ENCODE assay signal across 12 mouse cellular contexts in genomic region chr15:67045920-67046804, GRCm38 (mm10).
DNase-seq lines count a peak whose midpoint lies in the region; ATAC-seq and TF ChIP-seq lines count a peak whose summit lies in the region.
"Had no signal": no experiment of that assay in that cellular context is flagged by ENCODE, and none has a peak within 500 bp of the region (broad histone marks: within the 10 kb centered on the region; RNA-seq: fewer than 3 reads in every experiment).

No protein-coding gene starts in this region.

- peaks cover 4% of the 10 kb centered on the region; the same call in 1 of the 2 replicates for H3K4me1 ChIP-seq in stomach, embryonic 16.5 days (ENCODE audit: control insufficient read depth, insufficient read depth, low read length)

- H3K27ac ChIP-seq in gastrocnemius, adult 2 months: peak overlapping the region; percentile 67
- peak overlapping the region; percentile 21 for H3K27ac ChIP-seq in stomach, embryonic 16.5 days (ENCODE audit: low read length)

- no peaks in the 10 kb centered on the region for H3K27me3 ChIP-seq in stomach, embryonic 16.5 days (ENCODE audit: control insufficient read depth, insufficient read depth, low read length)

- 59% methylated on average over 12 of the region's 12 CpGs for WGBS in stomach, embryonic 16.5 days

- no peaks in the 10 kb centered on the region for H3K9me3 ChIP-seq in stomach, embryonic 16.5 days (replicated peaks; ENCODE audit: control insufficient read depth, low read length)
- H3K9me3 ChIP-seq: G1E had no signal

- no peak for ATAC-seq in stomach, embryonic 16.5 days (ENCODE audit: insufficient read depth, low FRiP score)
- ATAC-seq: forebrain, embryonic 16.5 days had no signal

- H3K4me2 ChIP-seq in stomach, embryonic 16.5 days (ENCODE audit: low read depth, low read length): no peak overlapping the region

- H3K4me3 ChIP-seq in gastrocnemius, adult 2 months: no peak overlapping the region
- H3K4me3 ChIP-seq in stomach, embryonic 16.5 days (replicated peaks; ENCODE audit: low read length): no peak overlapping the region

- intact Hi-C loops in gastrocnemius, adult 2 months (cut with DNase I): no loop called here

- no peak for TF ChIP-seq CTCF in gastrocnemius, adult 2 months (IDR thresholded peaks at IDR 0.05)

- DNase-seq in gastrocnemius, adult 2 months: no peak
- no peak for DNase-seq in gastrocnemius, postnatal 25 days
- DNase-seq in lung, postnatal 10 days: peak; percentile 17
- DNase-seq in lung, postnatal 14 days: no peak
- peak; percentile 75 to 76 for DNase-seq in kidney, postnatal 25 days
- DNase-seq in adrenal gland, adult 18-20 months (ENCODE audit: low spot score in 2 of 2): no peak
- DNase-seq in right cerebral cortex, postnatal 10 days (ENCODE audit: low spot score in 2 of 2): no peak
- DNase-seq: cerebellum, adult 9-10 months; lung, postnatal 4 days had no signal

- no peaks in the 10 kb centered on the region for H3K36me3 ChIP-seq in stomach, embryonic 16.5 days (ENCODE audit: control insufficient read depth, insufficient read depth, low read length)
- H3K36me3 ChIP-seq: G1E had no signal

- no peak overlapping the region for H3K9ac ChIP-seq in stomach, embryonic 16.5 days (ENCODE audit: low read length)

Comparison
In these comparisons a context has a peak if more than half of its experiments do, and no peak if none do; other contexts are left out.
1. DNase-seq: peak in lung, postnatal 10 days (single experiment) and kidney, postnatal 25 days (2 of 2); none in gastrocnemius, adult 2 months (single experiment), gastrocnemius, postnatal 25 days (single experiment), lung, postnatal 14 days (single experiment), adrenal gland, adult 18-20 months (0 of 2) and right cerebral cortex, postnatal 10 days (0 of 2).